ENCODE assay signal across 18 mouse cellular contexts in genomic region chr10:69210006-69210405, GRCm38 (mm10).
"Had no signal": no experiment of that assay in that cellular context is flagged by ENCODE, and none has a peak within 500 bp of the region (broad histone marks: within the 10 kb centered on the region; RNA-seq: fewer than 3 reads in every experiment).

No protein-coding gene starts in this region.

- H3K27me3 ChIP-seq: midbrain, embryonic 12.5 days; neural tube, embryonic 13.5 days; neural tube, embryonic 15.5 days had no signal

- H3K27ac ChIP-seq: midbrain, embryonic 10.5 days; midbrain, embryonic 12.5 days; neural tube, embryonic 13.5 days; neural tube, embryonic 15.5 days had no signal

- DNase-seq: lung, adult 18-20 months; lung, embryonic 14.5 days; lung, postnatal 10 days; lung, postnatal 4 days; midbrain, embryonic 14.5 days; retina, postnatal 1 day; right cerebral cortex, adult 18-20 months; right cerebral cortex, postnatal 25 days; right cerebral cortex, postnatal 4 days; spleen, adult 18-20 months; thymus, adult 18-20 months; thymus, postnatal 14 days; thymus, postnatal 36 days had no signal

- H3K36me3 ChIP-seq: midbrain, embryonic 12.5 days; neural tube, embryonic 13.5 days; neural tube, embryonic 15.5 days had no signal

- H3K9ac ChIP-seq: lung, embryonic 14.5 days; midbrain, embryonic 12.5 days; neural tube, embryonic 13.5 days; neural tube, embryonic 15.5 days had no signal

- H3K4me3 ChIP-seq: midbrain, embryonic 10.5 days; midbrain, embryonic 12.5 days; myocyte; neural tube, embryonic 13.5 days; neural tube, embryonic 15.5 days had no signal
